Mouse (Mus musculus) natural killer cell, adult 2 months (primary cell): ENCODE measurements at regions not wholly inside any gene's neighbourhood (a gene's known extent, or its start where the extent isn't known, plus 50 kb on each side); places are given as distances from the start of the nearest gene placed in this dataset.

Experiments used
- DNase-seq, 2 experiments: peaks; one replicate each; pipeline ENCODE4 v3.0.0; 2022; ENCODE audit warnings: low spot score in 2 of 2

GRCm38 (mm10) chr2:137705724-137706422, 550.5 kb upstream of the Btbd3 start:
- no peak for DNase-seq

- no peak for DNase-seq
Measured at GRCm38 (mm10) chr2:137704948-137705723, 551.2 kb upstream of the Btbd3 start.

GRCm38 (mm10) chr2:137704565-137704947, 551.8 kb upstream of the Btbd3 start:
- DNase-seq: no peak

- DNase-seq: no peak
Measured at GRCm38 (mm10) chr2:137704051-137704450, 552.3 kb upstream of the Btbd3 start.

- DNase-seq: no peak
Measured at GRCm38 (mm10) chr2:137695885-137696284, 560.5 kb upstream of the Btbd3 start.

GRCm38 (mm10) chr2:137694020-137694419, 562.3 kb upstream of the Btbd3 start:
- DNase-seq: no peak

GRCm38 (mm10) chr2:137687208-137687607, 569.2 kb upstream of the Btbd3 start:
- no peak for DNase-seq

- DNase-seq: no peak
Measured at GRCm38 (mm10) chr2:137686735-137687134, 569.6 kb upstream of the Btbd3 start.

GRCm38 (mm10) chr2:137681762-137682161, 565.3 kb upstream of the Jag1 start:
- no peak for DNase-seq

- DNase-seq: no peak
Measured at GRCm38 (mm10) chr2:137663171-137663570, 546.7 kb upstream of the Jag1 start.

- DNase-seq: no peak
Measured at GRCm38 (mm10) chr2:137662216-137662615, 545.8 kb upstream of the Jag1 start.

GRCm38 (mm10) chr2:137660449-137660848, 544.0 kb upstream of the Jag1 start:
- no peak for DNase-seq

GRCm38 (mm10) chr2:137654296-137654695, 537.9 kb upstream of the Jag1 start:
- DNase-seq: no peak

GRCm38 (mm10) chr2:137644160-137644559, 527.7 kb upstream of the Jag1 start:
- DNase-seq: no peak

- no peak for DNase-seq
Measured at GRCm38 (mm10) chr2:137643269-137644055, 527.0 kb upstream of the Jag1 start.

GRCm38 (mm10) chr2:137635019-137635621, 518.7 kb upstream of the Jag1 start:
- DNase-seq: no peak

GRCm38 (mm10) chr2:137616637-137617036, 500.2 kb upstream of the Jag1 start:
- no peak for DNase-seq

GRCm38 (mm10) chr2:137613791-137614190, 497.3 kb upstream of the Jag1 start:
- DNase-seq: no peak

- no peak for DNase-seq
Measured at GRCm38 (mm10) chr2:137608506-137608905, 492.1 kb upstream of the Jag1 start.

- DNase-seq: no peak
Measured at GRCm38 (mm10) chr2:137598136-137598535, 481.7 kb upstream of the Jag1 start.

GRCm38 (mm10) chr2:137594509-137594908, 478.1 kb upstream of the Jag1 start:
- DNase-seq: no peak

GRCm38 (mm10) chr2:137591551-137591950, 475.1 kb upstream of the Jag1 start:
- DNase-seq: no peak
